Mouse (Mus musculus) forebrain, embryonic 14.5 days (tissue): Measurements from ENCODE around the gene Immp1l. TPM values are rescaled to one million over a fixed set of nuclear protein-coding genes. Genes with fewer than 3 reads are reported as not detected.
A peak's percentile ranks its signal among the peaks of the same experiment; 100 is the strongest.

Experiments used
- ATAC-seq: fragments of 200-750 bp; cut with Nextera tagmentation; 2 replicates; pipeline ENCODE4 v1.8.0; 2017; ENCODE audit warnings: mild to moderate bottlenecking, moderate library complexity
- DNase-seq: peaks from one replicate; pipeline ENCODE4 v3.0.0-alpha.2; 2015; ENCODE audit warnings: low spot score
- H3K27ac ChIP-seq: fragments of 300-500 bp; sonication (generic); 2 replicates; pipeline ENCODE4 v1.5.1; 2014; ENCODE audit warnings: low read depth, mild to moderate bottlenecking, control low read depth, low read length, moderate library complexity
- H3K27me3 ChIP-seq: fragments of 300-500 bp; sonication (generic); replicated peaks from 2 replicates; pipeline ENCODE4 v1.6.1; 2014; ENCODE audit warnings: low read length, control low read depth, mixed read lengths; ENCODE audit not compliant: control insufficient read depth, insufficient read depth
- H3K36me3 ChIP-seq: fragments of 300-500 bp; sonication (generic); 2 replicates; pipeline ENCODE4 v1.6.1; 2014; ENCODE audit warnings: low read length, control low read depth; ENCODE audit not compliant: control insufficient read depth, insufficient read depth
- H3K4me1 ChIP-seq: fragments of 300-500 bp; sonication (generic); 2 replicates; pipeline ENCODE4 v1.6.1; 2014; ENCODE audit warnings: antibody characterized with exemption, low read length, control low read depth; ENCODE audit not compliant: control insufficient read depth, insufficient read depth
- H3K4me2 ChIP-seq: fragments of 300-500 bp; sonication (generic); 2 replicates; pipeline ENCODE4 v1.6.1; 2014; ENCODE audit warnings: mild to moderate bottlenecking, control low read depth, low read length
- H3K4me3 ChIP-seq: fragments of 300-500 bp; sonication (generic); 2 replicates; pipeline ENCODE4 v1.5.1; 2014; ENCODE audit warnings: low read depth, low read length, control low read depth
- H3K9ac ChIP-seq: fragments of 300-500 bp; sonication (generic); 2 replicates; pipeline ENCODE4 v1.6.1; 2014; ENCODE audit warnings: mild to moderate bottlenecking, low read length, control low read depth, moderate library complexity
- H3K9me3 ChIP-seq: fragments of 300-500 bp; sonication (generic); replicated peaks from 2 replicates; pipeline ENCODE4 v1.6.1; 2016; ENCODE audit warnings: low read length, control low read depth, mixed read lengths; ENCODE audit not compliant: control insufficient read depth
- WGBS: fragments of 180-500 bp; shearing (Covaris S2); extraction: QIAGEN DNeasy Blood & Tissue Kit; methylation state at CpG from one replicate; pipeline ENCODE4 v1.1.7; 2014; 5-methylcytosine and 5-hydroxymethylcytosine counted together
- microRNA-seq: library from miRNA; unstranded; fragments of <30 nt; microRNA quantifications from one replicate; pipeline ENCODE4, GENCODE M21; 2016
- polyA plus RNA-seq: library from polyadenylated mRNA; unstranded; fragments of >200 nt; fragmentation: Nextera tagmentation; extraction: Ambion mirVana; gene quantifications from 2 replicates; pipeline ENCODE4 v1.2.1, GENCODE M21; 2014

The Immp1l gene
- polyA plus RNA-seq, 1 experiment from 2014 or later = 141 TPM

DNA sequence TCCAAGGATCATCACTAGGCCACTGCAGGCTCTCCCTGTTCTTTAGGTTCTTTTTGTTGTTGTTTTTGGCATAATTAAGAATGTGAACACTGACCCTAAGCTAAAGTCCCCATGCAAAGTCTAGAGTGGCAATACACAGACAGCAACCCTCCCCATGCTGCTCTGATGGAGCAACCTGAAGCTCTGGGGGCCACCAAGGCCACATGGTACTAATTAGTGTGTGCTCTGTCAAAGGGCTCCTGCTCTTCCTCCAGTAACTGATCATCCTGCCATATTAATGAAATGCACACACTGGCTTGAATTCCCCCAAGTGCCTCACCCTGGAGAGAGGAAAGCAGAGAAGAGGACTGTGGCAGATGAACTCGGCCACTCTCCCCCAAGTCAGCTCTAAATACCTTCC, 82.7 kb downstream of the Immp1l start:
- no peak overlapping the region for H3K9ac ChIP-seq
- H3K27me3 ChIP-seq = no peaks in the 10 kb centered on the region
- H3K4me1 ChIP-seq = no peaks in the 10 kb centered on the region
- no peak overlapping the region for H3K4me2 ChIP-seq
- no peak overlapping the region for H3K4me3 ChIP-seq
- H3K27ac ChIP-seq = no peak overlapping the region
- WGBS = 25% methylated on average over 1 of the region's 1 CpGs
- no peaks in the 10 kb centered on the region for H3K9me3 ChIP-seq
- ATAC-seq = no peak
- H3K36me3 ChIP-seq = no peaks in the 10 kb centered on the region
- DNase-seq = no peak

DNA sequence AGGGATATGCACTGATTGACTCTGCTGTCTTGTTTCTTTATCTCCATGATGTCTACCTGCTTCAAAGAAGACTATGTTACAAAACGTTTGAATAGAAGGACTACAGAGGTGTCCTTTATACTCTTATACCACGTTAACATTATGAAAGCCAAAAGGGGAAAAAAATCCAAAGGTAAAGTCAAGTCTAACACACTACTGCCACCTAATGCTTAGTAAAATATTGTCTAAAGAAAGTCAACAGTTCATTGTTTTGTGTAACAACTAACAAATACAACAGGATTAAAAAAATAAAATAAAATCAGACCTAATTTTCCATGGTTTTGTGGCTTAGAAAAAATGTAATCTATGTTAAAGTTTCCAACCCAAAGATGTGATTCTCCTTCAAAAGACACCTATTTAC, 83.6 kb downstream of the Immp1l start:
- H3K4me3 ChIP-seq = no peak overlapping the region
- H3K27ac ChIP-seq = no peak overlapping the region
- H3K4me2 ChIP-seq = no peak overlapping the region
- 23% methylated on average over 2 of the region's 2 CpGs for WGBS
- DNase-seq = peak; percentile 10
- no peaks in the 10 kb centered on the region for H3K4me1 ChIP-seq
- H3K27me3 ChIP-seq = no peaks in the 10 kb centered on the region
- no peaks in the 10 kb centered on the region for H3K36me3 ChIP-seq
- H3K9ac ChIP-seq = no peak overlapping the region
- H3K9me3 ChIP-seq = no peaks in the 10 kb centered on the region
- ATAC-seq = no peak

DNA sequence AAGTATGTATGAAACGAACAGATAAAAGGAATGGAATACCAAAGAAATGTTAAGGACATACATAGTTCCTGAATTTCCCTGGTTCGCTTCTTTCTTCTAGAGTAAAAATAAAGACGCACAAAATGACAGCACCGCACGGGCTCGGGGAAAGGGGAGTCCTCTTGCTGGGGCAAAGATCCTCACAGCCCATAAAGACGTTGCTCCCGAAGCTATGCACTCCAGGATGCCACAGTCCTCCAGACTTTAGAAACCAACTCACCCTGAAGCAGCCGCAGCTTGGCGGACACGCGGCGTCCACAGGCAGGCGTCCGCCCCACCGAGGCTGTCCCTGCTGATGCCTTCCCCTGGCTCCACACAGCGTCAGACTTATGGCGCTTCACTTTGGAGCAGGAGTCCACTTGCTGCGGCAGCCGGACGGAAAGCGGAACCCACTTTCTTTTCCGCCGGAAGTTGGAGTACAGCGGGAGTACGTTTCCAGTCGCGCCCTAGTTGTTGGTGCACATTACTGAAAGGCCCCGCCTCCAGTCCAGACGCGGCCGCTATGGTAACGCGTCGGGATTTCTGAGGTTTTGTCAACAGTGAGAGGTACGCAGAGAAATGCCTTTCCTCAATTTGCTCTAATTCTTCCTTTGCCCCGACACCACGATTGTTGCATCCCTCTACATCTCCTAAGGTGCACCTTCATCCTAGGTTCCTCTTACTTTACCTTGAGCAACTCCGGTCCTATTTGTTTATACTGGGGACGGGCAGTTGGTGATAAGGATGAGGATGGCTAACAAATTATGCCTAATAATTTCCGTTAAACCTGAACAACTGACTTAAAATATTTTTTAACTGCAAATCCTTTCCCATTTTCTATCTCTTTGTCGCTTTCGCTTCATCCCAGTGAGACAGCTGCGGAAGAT, 98.6 kb downstream of the Immp1l start, which contains the start of gene Dnajc24:
Gene Dnajc24, minus strand, starts transcription at position 715 of the 905 bp plus-strand sequence.
- peak within 1 kb of the TSS; percentile 81 for H3K4me3 ChIP-seq
- peak within 1 kb of the TSS; percentile 87 for H3K9ac ChIP-seq
- no peaks in the 10 kb centered on the region for H3K27me3 ChIP-seq
- H3K4me1 ChIP-seq = no peaks in the 10 kb centered on the region
- ATAC-seq (peak; percentile 99), DNase-seq (peak; percentile 96)
- H3K27ac ChIP-seq = no peak within 1 kb of the TSS
- H3K9me3 ChIP-seq = no peaks in the 10 kb centered on the region
- 2% methylated on average over 44 of the region's 44 CpGs for WGBS
- peak within 1 kb of the TSS; percentile 41 for H3K4me2 ChIP-seq
- 0 out of 2 replicates have a peak, but pooled peaks cover 2% of the 10 kb centered on the region for H3K36me3 ChIP-seq

- DNase-seq = no peak
- no peaks in the 10 kb centered on the region for H3K4me1 ChIP-seq
- H3K27ac ChIP-seq = no peak overlapping the region
- H3K4me2 ChIP-seq = no peak overlapping the region
- 87% methylated on average over 2 of the region's 2 CpGs for WGBS
- no peaks in the 10 kb centered on the region for H3K9me3 ChIP-seq
- no peak for ATAC-seq
- no peak overlapping the region for H3K9ac ChIP-seq
- no peaks in the 10 kb centered on the region for H3K36me3 ChIP-seq
- H3K4me3 ChIP-seq = no peak overlapping the region
- H3K27me3 ChIP-seq = no peaks in the 10 kb centered on the region
These were observed 104.0 kb downstream of the Immp1l start for GRCm38 (mm10) chr2:106008415-106008814.

Small RNA genes lying within 50 kb of the gene (microRNA-seq; reads per million reads assigned to microRNA genes)
- not detected for gene Gm22002

Other genes with a start within 250 kb of the Immp1l start
- gene Pax6, start 235.7 kb upstream of the Immp1l start, polyA plus RNA-seq = 44.5 and 51.8 TPM in 2 replicates
- gene Elp4, start 74 bp upstream of the Immp1l start, polyA plus RNA-seq = 45.5 and 48.3 TPM in 2 replicates
- 35.2 and 37.0 TPM in 2 replicates for gene Dnajc24, start 98.9 kb downstream of the Immp1l start, polyA plus RNA-seq